Mouse (Mus musculus) hindbrain, embryonic 13.5 days (tissue): Measurements from ENCODE around the gene Apol9b. TPM values are rescaled to one million over a fixed set of nuclear protein-coding genes. Genes with fewer than 3 reads are reported as not detected.

Experiments used
- ATAC-seq: fragments of 200-750 bp; cut with Nextera tagmentation; 2 replicates; pipeline ENCODE4 v1.8.0; 2017; ENCODE audit warnings: moderate TSS enrichment; ENCODE audit not compliant: low FRiP score
- H3K27ac ChIP-seq: fragments of 300-500 bp; sonication (generic); 2 replicates; pipeline ENCODE4 v1.5.1; 2015; ENCODE audit warnings: inconsistent platforms, mild to moderate bottlenecking, moderate library complexity
- H3K27me3 ChIP-seq: fragments of 300-500 bp; sonication (generic); 2 replicates; pipeline ENCODE4 v1.6.1; 2015; ENCODE audit warnings: mild to moderate bottlenecking, inconsistent platforms
- H3K36me3 ChIP-seq: fragments of 300-500 bp; sonication (generic); 2 replicates; pipeline ENCODE4 v1.6.1; 2015; ENCODE audit warnings: mild to moderate bottlenecking, inconsistent platforms
- H3K4me1 ChIP-seq: fragments of 300-500 bp; sonication (generic); replicated peaks from 2 replicates; pipeline ENCODE4 v1.6.1; 2015; ENCODE audit warnings: inconsistent platforms
- H3K4me2 ChIP-seq: fragments of 300-500 bp; sonication (generic); 2 replicates; pipeline ENCODE4 v1.6.1; 2015; ENCODE audit warnings: inconsistent platforms, mild to moderate bottlenecking, moderate library complexity
- H3K4me3 ChIP-seq: fragments of 300-500 bp; sonication (generic); 2 replicates; pipeline ENCODE4 v1.5.1; 2015; ENCODE audit warnings: mild to moderate bottlenecking, inconsistent platforms
- H3K9ac ChIP-seq: fragments of 300-500 bp; sonication (generic); 2 replicates; pipeline ENCODE4 v1.6.1; 2015; ENCODE audit warnings: mild to moderate bottlenecking, inconsistent platforms
- H3K9me3 ChIP-seq: fragments of 300-500 bp; sonication (generic); 2 replicates; pipeline ENCODE4 v1.6.1; 2016; ENCODE audit warnings: inconsistent platforms
- WGBS: fragments of 180-500 bp; shearing (Covaris S2); methylation state at CpG from one replicate; pipeline ENCODE4 v1.1.7; 2015; 5-methylcytosine and 5-hydroxymethylcytosine counted together
- polyA plus RNA-seq: library from polyadenylated mRNA; unstranded; fragments of >200 nt; fragmentation: Nextera tagmentation; extraction: Ambion mirVana; gene quantifications from 2 replicates; pipeline ENCODE4 v1.2.1, GENCODE M21; 2015

The Apol9b gene
- polyA plus RNA-seq, 1 experiment from 2014 or later, result not detected

GRCm38 (mm10) chr15:77752443-77752842, 23.6 kb downstream of the Apol9b start:
- Histone ChIP-seq H3K36me3 (no peaks in the 10 kb centered on the region), H3K9me3 (no peaks in the 10 kb centered on the region), H3K9ac (no peak overlapping the region), H3K4me1 (no peaks in the 10 kb centered on the region; the same call in 1 of the 2 replicates), H3K27me3 (no peaks in the 10 kb centered on the region), H3K27ac (no peak overlapping the region), H3K4me2 (no peak overlapping the region), H3K4me3 (no peak overlapping the region)
- no peak for ATAC-seq
- 57% methylated on average over 11 of the region's 11 CpGs for WGBS

DNA sequence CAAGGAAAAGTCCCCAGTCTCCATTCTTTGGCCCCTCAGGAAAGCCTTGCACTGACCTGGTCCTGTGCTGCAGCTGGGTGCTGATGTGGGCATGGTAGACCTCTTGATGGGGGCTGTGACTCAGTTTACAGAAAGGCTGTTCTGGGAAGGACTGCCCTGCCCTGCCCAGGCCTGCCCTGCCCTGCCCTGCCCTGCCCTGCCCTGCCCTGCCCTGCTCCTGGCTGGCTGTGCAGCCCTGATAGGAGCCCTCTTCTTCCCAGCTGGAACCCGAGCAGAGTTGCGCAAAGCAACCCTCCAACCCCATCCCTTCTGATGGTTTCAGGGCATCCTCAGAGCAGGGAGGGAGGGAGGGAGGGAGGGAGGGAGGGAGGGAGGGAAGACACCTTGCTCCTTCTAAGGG, 26.3 kb downstream of the Apol9b start:
- no CpG with 5 or more reads among the region's 2 CpGs for WGBS
- no peaks in the 10 kb centered on the region for H3K27me3 ChIP-seq
- no peak overlapping the region for H3K4me2 ChIP-seq
- no peaks in the 10 kb centered on the region; the same call in 1 of the 2 replicates for H3K4me1 ChIP-seq
- H3K36me3 ChIP-seq, result peaks cover 3% of the 10 kb centered on the region
- no peaks in the 10 kb centered on the region for H3K9me3 ChIP-seq
- H3K4me3 ChIP-seq, result no peak overlapping the region
- H3K9ac ChIP-seq, result no peak overlapping the region
- H3K27ac ChIP-seq, result no peak overlapping the region
- no peak for ATAC-seq

DNA sequence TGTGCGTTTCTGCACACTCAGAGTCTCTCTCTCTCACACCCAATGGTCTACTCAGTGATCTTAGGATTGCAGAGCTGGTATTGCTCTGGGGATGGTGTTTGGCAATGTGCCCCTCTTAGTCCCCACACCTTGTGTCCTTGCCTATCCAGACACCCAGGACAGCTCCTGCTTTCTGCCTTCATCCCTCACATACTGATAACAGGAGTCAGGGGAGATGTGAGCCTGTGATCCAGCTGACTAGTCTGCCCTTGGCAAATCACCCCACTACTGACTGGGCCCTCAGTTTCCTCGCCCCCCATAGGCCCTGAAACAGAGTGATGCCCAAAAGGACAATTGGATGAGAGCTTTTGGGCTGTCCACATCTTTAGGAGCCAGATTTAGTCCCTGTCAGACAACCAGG, 27.2 kb downstream of the Apol9b start:
- Histone ChIP-seq H3K36me3 (peaks cover 11% of the 10 kb centered on the region), H3K9ac (no peak overlapping the region), H3K9me3 (no peaks in the 10 kb centered on the region), H3K4me1 (no peaks in the 10 kb centered on the region; the same call in 1 of the 2 replicates), H3K4me2 (no peak overlapping the region), H3K4me3 (no peak overlapping the region), H3K27ac (no peak overlapping the region), H3K27me3 (no peaks in the 10 kb centered on the region)
- 68% methylated on average over 2 of the region's 2 CpGs for WGBS
- ATAC-seq, result no peak

DNA sequence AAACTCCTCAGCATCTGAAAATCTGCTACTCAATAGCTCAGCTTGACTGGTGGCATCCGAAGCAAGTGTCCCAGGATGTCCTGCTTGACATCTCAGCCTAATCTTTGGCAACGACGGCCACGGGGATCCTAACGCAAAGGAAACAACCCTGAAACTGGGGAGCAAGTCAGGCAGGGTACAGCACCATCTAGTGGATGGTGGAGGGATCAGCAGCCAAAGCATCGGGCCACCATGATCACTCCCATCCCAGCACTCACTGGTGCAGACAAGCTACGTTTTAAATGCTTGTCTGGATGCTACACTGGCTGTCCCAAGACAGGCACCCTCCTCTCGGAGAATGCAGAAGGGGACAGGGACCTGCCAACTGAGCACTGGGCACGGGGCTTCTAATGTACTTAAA, 28.0 kb downstream of the Apol9b start, which contains the start of gene Apol8:
TSS of gene Apol8 (minus strand) at position 156 of the 400 bp plus-strand sequence.
- no peaks in the 10 kb centered on the region; the same call in 1 of the 2 replicates for H3K4me1 ChIP-seq
- peaks cover 18% of the 10 kb centered on the region for H3K36me3 ChIP-seq
- no peaks in the 10 kb centered on the region for H3K9me3 ChIP-seq
- ATAC-seq, result peak; percentile 32; the same call in 1 of the 2 replicates
- 11% methylated on average over 9 of the region's 9 CpGs for WGBS
- peak within 1 kb of the TSS; percentile 10; the same call in 1 of the 2 replicates for H3K4me2 ChIP-seq
- no peak within 1 kb of the TSS for H3K27ac ChIP-seq
- no peak within 1 kb of the TSS for H3K4me3 ChIP-seq
- H3K27me3 ChIP-seq, result no peaks in the 10 kb centered on the region
- H3K9ac ChIP-seq, result no peak within 1 kb of the TSS

GRCm38 (mm10) chr15:77757586-77758226, 28.9 kb downstream of the Apol9b start:
- H3K4me1 ChIP-seq, result no peaks in the 10 kb centered on the region
- H3K4me3 ChIP-seq, result no peak overlapping the region
- ATAC-seq, result no peak
- H3K36me3 ChIP-seq, result peaks cover 27% of the 10 kb centered on the region
- no peak overlapping the region for H3K9ac ChIP-seq
- no peak overlapping the region for H3K27ac ChIP-seq
- WGBS, result 88% methylated on average over 4 of the region's 4 CpGs
- no peak overlapping the region for H3K4me2 ChIP-seq
- H3K27me3 ChIP-seq, result no peaks in the 10 kb centered on the region
- H3K9me3 ChIP-seq, result no peaks in the 10 kb centered on the region

GRCm38 (mm10) chr15:77760037-77760436, 31.2 kb downstream of the Apol9b start:
- Histone ChIP-seq H3K4me1 (no peaks in the 10 kb centered on the region), H3K9me3 (no peaks in the 10 kb centered on the region), H3K27me3 (no peaks in the 10 kb centered on the region), H3K9ac (no peak overlapping the region), H3K36me3 (peaks cover 50% of the 10 kb centered on the region), H3K4me2 (no peak overlapping the region), H3K4me3 (no peak overlapping the region), H3K27ac (no peak overlapping the region)
- WGBS, result 97% methylated on average over 16 of the region's 16 CpGs
- no peak for ATAC-seq

- no peak for ATAC-seq
- Histone ChIP-seq H3K4me2 (no peak overlapping the region), H3K9ac (no peak overlapping the region), H3K36me3 (peaks cover 61% of the 10 kb centered on the region), H3K9me3 (no peaks in the 10 kb centered on the region), H3K27me3 (no peaks in the 10 kb centered on the region), H3K27ac (no peak overlapping the region), H3K4me1 (no peaks in the 10 kb centered on the region), H3K4me3 (no peak overlapping the region)
- WGBS, result 98% methylated on average over 7 of the region's 7 CpGs
Measured at GRCm38 (mm10) chr15:77761083-77761482, 32.2 kb downstream of the Apol9b start.

DNA sequence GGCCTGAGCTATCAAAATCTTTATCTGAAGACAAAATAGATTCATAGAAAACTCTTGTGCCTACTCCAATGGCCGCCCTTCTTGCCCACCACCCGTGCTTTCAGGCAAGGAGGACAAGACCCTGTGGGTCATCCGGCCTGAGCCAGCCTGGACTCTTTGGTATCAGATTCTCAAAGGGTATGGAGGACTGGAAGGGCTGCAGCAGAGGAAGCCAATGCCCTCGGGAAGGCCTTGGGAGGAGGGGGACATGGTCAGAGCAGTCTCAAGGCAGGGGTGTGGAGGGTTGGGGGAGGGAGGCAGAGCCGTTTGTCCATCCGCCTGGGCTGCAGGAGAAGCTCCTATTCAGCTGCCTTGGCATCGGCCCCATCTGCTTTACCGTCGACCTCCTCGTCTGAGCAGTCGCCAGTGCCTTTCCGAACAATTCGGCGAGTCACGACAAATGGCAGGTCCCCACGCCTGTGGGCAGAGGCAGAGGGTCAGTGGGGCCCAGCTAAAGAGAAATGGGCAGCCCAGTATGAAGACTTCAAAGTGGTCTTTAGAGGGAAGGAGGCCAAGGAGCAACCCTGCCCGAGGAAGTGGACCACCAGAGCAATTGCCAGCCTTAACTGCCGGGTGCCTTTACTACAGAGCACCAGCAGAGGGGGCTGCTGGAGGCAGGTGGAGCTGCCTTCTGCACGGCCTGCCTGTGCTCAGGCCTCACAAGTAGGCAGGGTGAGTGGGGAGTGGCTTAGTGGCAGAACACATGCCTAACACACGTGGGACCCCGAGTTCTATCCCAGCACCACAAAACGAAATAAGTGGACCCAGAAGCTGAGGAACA, 32.9 kb downstream of the Apol9b start:
- H3K36me3 ChIP-seq, result peaks cover 68% of the 10 kb centered on the region
- no peak overlapping the region for H3K27ac ChIP-seq
- WGBS, result 78% methylated on average over 22 of the region's 22 CpGs

GRCm38 (mm10) chr15:77763050-77763449, 34.2 kb downstream of the Apol9b start:
- no peak overlapping the region for H3K4me2 ChIP-seq
- 91% methylated on average over 16 of the region's 16 CpGs for WGBS
- H3K4me1 ChIP-seq, result no peaks in the 10 kb centered on the region
- H3K27me3 ChIP-seq, result no peaks in the 10 kb centered on the region
- H3K4me3 ChIP-seq, result no peak overlapping the region
- no peak for ATAC-seq
- no peak overlapping the region for H3K27ac ChIP-seq
- no peak overlapping the region for H3K9ac ChIP-seq
- H3K36me3 ChIP-seq, result peaks cover 80% of the 10 kb centered on the region
- H3K9me3 ChIP-seq, result no peaks in the 10 kb centered on the region

More for the DNA sequence above, 32.9 kb downstream of the Apol9b start:
- no peaks in the 10 kb centered on the region for H3K4me1 ChIP-seq
- no peak overlapping the region for H3K4me3 ChIP-seq
- ATAC-seq, result no peak
- H3K4me2 ChIP-seq, result no peak overlapping the region
- H3K27me3 ChIP-seq, result no peaks in the 10 kb centered on the region
- no peaks in the 10 kb centered on the region for H3K9me3 ChIP-seq
- no peak overlapping the region for H3K9ac ChIP-seq

- peaks cover 87% of the 10 kb centered on the region for H3K36me3 ChIP-seq
Measured at GRCm38 (mm10) chr15:77763702-77764101, 34.9 kb downstream of the Apol9b start.

GRCm38 (mm10) chr15:77764391-77765006, 35.7 kb downstream of the Apol9b start:
- no peak overlapping the region for H3K9ac ChIP-seq
- WGBS, result 86% methylated on average over 13 of the region's 13 CpGs
- H3K36me3 ChIP-seq, result peaks cover 95% of the 10 kb centered on the region
- no peaks in the 10 kb centered on the region for H3K9me3 ChIP-seq
- H3K4me2 ChIP-seq, result no peak overlapping the region
- H3K27me3 ChIP-seq, result no peaks in the 10 kb centered on the region
- H3K27ac ChIP-seq, result no peak overlapping the region; the same call in 1 of the 2 replicates
- H3K4me3 ChIP-seq, result no peak overlapping the region
- ATAC-seq, result no peak
- no peaks in the 10 kb centered on the region for H3K4me1 ChIP-seq

More at GRCm38 (mm10) chr15:77763702-77764101, 34.9 kb downstream of the Apol9b start:
- 94% methylated on average over 11 of the region's 11 CpGs for WGBS
- Histone ChIP-seq H3K4me2 (no peak overlapping the region), H3K9ac (no peak overlapping the region), H3K9me3 (no peaks in the 10 kb centered on the region), H3K27me3 (no peaks in the 10 kb centered on the region), H3K4me1 (no peaks in the 10 kb centered on the region), H3K27ac (no peak overlapping the region; the same call in 1 of the 2 replicates), H3K4me3 (no peak overlapping the region)
- ATAC-seq, result no peak

GRCm38 (mm10) chr15:77765484-77766093, 36.8 kb downstream of the Apol9b start:
- Histone ChIP-seq H3K9me3 (no peaks in the 10 kb centered on the region), H3K27me3 (no peaks in the 10 kb centered on the region), H3K4me2 (no peak overlapping the region), H3K4me1 (no peaks in the 10 kb centered on the region), H3K9ac (no peak overlapping the region), H3K36me3 (peaks cover 99% of the 10 kb centered on the region), H3K27ac (no peak overlapping the region), H3K4me3 (no peak overlapping the region)
- WGBS, result 95% methylated on average over 16 of the region's 16 CpGs
- no peak for ATAC-seq
